Mouse (Mus musculus) spleen, postnatal 4 days (tissue): ENCODE measurements around the gene Lrrc75a.

ENCODE experiments used
- DNase-seq, 2 experiments: peaks; one replicate each; pipeline ENCODE4 v3.0.0; 2022; ENCODE audit warnings: low spot score in 2 of 2

Lrrc75a gene

GRCm38 (mm10) chr11:62621586-62622283, 26.6 kb downstream of the Lrrc75a start:
- DNase-seq = no peak

DNA sequence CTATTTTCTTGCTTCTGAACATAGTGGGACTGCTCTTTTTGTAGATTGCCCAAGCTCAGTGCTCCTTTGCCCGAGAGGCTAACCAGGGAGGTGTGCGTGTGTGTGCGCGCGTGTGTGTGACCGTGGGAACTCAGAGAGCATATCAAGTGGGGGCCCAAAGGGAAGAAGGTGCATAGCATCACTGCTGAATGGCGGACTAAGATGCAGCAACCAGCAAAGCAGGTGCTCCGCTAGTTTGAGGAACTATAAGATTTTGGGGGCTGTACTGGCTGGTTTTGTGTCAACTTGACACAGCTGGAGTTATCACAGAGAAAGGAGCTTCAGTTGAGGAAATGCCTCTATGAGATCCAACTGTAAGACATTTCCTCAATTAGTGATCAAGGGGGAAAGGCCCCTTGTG, 27.2 kb downstream of the Lrrc75a start:
- DNase-seq = no peak

- no peak for DNase-seq
Measured at GRCm38 (mm10) chr11:62615456-62615855, 32.9 kb downstream of the Lrrc75a start.

GRCm38 (mm10) chr11:62614876-62615410, 33.4 kb downstream of the Lrrc75a start:
- no peak for DNase-seq

- peak; percentile 85 to 96 for DNase-seq
Measured at GRCm38 (mm10) chr11:62613657-62614365, 34.5 kb downstream of the Lrrc75a start.

- no peak for DNase-seq
Measured at GRCm38 (mm10) chr11:62612604-62613003, 35.7 kb downstream of the Lrrc75a start.

- no peak for DNase-seq
Measured at GRCm38 (mm10) chr11:62610304-62610703, 38.0 kb downstream of the Lrrc75a start.

- DNase-seq = peak in 1 of 2 experiments; percentile 35
Measured at GRCm38 (mm10) chr11:62608826-62609675, 39.3 kb downstream of the Lrrc75a start.

GRCm38 (mm10) chr11:62607952-62608201, 40.4 kb downstream of the Lrrc75a start:
- no peak for DNase-seq

DNA sequence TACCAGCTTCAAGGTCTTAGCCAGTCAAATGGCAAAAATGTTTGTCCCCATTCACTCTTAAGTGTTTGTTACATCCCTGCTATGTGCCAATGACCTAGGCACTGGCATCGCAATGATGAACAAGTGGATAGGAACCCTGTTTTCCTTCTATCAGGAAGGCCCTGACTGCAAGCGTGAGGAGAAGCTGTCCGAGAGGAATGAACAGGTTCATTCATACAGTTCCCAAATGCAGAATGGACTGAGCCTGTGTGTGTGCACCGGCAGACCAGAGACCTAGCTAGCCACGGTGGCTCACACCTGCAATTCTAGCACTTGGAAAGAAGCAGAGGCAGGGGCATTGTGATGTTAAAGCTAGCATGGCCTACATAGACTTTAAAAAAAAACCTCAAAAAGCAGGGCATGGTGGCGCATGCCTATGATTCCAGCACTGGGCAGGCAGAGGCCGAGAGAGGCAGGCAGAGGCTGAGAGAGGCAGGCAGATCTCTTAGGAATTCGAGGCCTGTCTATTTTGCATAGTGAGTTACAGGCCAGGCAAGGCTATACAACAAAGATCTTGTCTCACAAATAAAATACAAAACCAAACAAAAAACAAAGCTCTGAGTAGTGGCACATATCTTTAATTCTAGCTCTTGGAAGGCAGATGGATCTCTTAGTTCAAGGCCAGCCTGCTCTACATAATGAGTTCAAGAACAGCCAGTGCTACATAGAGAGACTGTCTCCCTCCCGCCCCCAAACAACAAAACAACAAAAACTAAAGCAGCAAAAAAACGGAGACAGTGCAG, 41.0 kb downstream of the Lrrc75a start:
- no peak for DNase-seq

GRCm38 (mm10) chr11:62606299-62607169, 41.8 kb downstream of the Lrrc75a start:
- DNase-seq = no peak

DNA sequence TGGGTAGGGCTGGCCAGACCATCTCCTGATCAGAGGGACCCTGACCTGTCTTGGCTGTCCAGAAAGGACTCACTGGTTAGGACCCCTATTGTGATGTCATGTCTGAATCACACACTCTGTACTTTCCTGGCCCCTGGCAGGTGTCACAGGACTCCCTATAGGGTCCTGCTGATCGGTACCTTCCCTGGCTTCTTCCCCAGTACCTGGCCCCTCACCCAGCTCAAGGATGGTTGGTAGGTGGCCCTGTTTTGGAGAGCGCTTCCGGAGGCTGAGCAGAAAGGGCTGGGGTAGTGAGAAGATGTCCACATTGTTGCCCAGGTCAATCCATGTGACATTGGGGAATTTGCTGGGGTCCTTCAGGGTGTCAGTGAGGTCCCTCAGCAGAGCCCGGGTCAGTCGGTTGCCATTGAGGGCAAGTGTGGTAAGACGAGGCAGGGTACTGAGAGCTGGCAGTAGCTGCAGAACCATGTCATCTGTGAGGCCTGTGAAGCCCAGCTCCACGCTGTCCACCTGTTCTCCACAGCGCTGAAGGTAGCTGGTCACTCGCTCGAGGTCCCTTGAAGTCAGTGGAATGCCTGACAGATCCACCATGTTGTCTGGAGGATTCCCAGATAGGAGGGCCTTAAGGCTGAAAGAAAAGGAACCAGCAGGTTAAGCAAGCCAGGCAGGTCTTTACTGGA, 42.6 kb downstream of the Lrrc75a start:
- DNase-seq = no peak

DNA sequence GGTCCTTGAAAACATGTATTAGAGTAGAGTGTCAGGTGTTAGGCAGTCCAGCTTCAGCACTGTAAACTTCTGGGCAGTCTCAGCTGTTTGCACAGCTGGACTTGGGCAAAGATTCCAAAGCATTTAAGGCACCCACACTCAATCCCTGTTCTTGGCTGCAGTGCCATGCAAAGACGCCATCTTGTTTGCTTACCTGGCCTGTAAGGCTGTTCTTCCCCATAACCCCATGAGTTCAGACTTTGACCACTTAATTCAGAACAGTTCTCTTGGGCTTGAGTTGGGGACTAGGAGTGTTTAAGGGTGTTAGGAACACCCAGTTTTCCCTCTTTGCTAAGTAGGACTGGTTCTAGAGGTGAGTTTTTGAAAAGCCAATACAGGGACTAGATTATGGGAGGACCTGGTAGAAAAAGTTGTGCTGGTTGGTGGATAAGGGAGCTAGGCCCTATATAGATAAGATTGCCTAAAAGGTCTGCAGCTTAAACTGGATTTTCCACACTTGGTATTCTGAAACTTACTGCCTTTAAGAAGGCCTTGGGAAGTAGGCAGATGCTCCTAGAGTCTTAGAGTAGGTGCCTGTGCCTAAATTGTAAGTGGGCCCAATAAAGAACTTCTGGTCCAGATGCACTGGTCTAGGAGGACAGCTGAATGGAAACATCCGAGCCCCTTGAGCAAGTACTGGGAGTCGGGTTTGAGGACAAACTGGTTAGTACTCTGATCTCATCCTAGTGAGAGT, 43.3 kb downstream of the Lrrc75a start:
- no peak for DNase-seq

DNA sequence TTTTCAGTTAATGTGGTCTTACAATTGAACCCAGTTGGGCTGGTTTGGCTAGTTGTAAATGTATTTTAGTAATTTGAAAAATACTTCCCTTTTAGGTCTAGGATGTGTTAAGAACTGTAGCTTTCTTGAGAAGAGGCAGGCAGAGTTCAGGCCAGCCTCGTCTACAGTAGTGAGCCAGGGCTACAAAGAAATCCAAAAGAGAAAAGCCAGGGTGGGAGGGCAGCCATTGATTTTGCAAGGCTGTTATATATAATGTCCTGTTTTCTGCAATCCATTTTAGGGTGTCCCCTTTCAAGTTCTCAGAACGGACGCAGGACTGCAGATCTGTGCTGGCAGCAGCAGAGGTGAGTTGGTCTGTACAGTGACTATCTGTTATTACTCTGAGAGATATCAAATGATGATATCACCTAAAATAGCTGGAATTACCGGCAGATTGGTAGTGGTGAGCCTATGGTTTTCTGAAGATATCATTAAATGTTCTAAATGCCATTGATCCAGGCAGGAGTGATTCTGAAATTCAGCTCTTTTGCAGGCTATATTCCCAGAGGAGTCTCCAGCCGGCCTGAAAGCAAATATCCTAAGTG, 44.1 kb downstream of the Lrrc75a start:
- no peak for DNase-seq

GRCm38 (mm10) chr11:62603312-62604056, 44.8 kb downstream of the Lrrc75a start:
- peak in 1 of 2 experiments; percentile 28 for DNase-seq

DNA sequence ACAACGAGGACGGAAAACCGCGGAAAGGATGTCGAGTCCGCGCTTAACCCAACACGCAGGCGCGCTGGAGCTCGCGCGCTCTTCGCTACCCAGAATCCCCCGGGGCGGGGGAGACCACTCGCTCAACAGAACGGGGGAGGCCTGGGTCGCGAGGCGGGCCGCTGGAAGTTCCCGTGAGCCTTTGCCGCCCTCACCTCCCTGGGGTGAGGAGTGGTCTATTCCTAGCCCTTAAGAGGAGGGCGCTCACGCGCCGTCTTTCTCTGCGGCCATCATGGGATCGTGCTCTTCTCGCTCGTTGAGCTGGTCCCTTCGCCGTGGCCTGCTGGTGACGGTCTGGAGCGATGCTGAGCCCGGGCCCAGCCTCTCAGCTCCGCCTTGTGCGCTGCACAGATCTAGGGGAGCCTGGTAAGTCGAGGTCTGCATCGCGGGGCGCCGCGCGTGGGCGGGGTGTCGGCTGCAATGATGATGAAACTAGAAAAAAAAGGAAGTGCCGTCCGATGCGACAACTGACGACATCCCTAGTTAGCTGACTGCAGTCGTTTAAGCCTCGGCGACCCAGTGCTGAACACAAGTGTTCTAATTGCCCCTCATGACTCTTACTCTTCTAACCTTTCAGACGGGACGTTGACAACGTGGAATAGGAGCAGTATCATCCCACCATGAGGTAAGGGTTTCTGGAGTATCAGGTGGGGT, 45.6 kb downstream of the Lrrc75a start:
- DNase-seq = peak; percentile 97

DNA sequence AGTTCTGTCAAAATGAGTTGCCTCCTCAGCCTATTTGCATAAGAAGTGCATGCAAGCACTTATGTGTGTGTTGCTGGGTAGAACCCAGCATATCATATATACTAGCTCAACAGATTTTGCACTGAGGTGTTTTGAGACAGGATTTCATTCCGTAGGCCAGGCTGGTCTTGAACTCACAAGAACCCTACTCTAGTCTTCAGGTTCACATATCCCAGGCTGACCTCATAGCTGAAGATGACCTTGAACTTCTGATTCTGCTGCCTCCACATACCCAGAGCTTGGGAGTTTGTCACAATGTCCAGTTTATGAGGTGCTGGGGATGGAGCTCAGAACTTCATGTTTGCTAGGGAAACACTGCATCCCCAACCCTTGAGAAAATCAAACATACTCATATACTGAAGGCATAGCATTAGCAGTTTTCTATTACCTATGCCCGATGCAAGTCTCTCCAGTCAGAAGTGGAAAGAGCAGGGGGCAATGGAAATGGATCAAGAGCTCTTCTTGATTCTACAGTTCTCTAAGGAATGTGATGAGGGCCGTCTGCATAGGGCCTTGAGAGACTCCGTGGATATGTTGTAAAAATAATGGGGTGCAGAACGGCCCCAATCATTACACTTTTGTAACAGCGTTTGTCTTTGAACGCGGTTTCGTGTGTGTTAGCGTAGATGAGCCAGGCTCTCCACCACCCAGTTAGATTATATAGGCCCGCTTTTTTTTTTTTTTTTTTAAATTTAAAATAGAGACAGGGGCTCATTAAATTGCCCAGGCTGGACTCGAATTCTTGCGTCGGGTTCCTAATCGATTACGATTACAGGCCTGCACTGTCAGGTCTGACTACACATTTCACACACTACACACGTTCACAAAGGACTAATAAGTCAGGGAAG, 46.3 kb downstream of the Lrrc75a start:
- DNase-seq = no peak
